Mouse (Mus musculus) gonadal fat pad, adult 2 months (tissue): ENCODE data around the gene Tnip1. TPM values are rescaled to one million over a fixed set of nuclear protein-coding genes. Genes with fewer than 3 reads are reported as not detected.

Experiments
- DNase-seq: peaks from one replicate; pipeline ENCODE4 v3.0.0-alpha.2; 2012; ENCODE audit warnings: low read depth
- polyA plus RNA-seq: library from polyadenylated mRNA; depleted of rRNA; stranded (reverse); fragments of >200 nt; gene quantifications from 2 replicates; pipeline ENCODE4 v1.2.3, GENCODE M21; 2012

The Tnip1 gene
- polyA plus RNA-seq, 1 experiment, result 41.5 TPM

GRCm38 (mm10) chr11:54934198-54934597 lies 28.5 kb downstream of the Tnip1 start:
- DNase-seq, result no peak

- no peak for DNase-seq
These were observed 30.2 kb downstream of the Tnip1 start for GRCm38 (mm10) chr11:54932540-54932939.

GRCm38 (mm10) chr11:54931405-54932093 lies 31.2 kb downstream of the Tnip1 start:
- no peak for DNase-seq

- DNase-seq, result no peak
These were observed 32.3 kb downstream of the Tnip1 start for GRCm38 (mm10) chr11:54930318-54930979.

- no peak for DNase-seq
These were observed 33.0 kb downstream of the Tnip1 start for GRCm38 (mm10) chr11:54929744-54930143.

GRCm38 (mm10) chr11:54929290-54929689 lies 33.4 kb downstream of the Tnip1 start:
- DNase-seq, result no peak

- no peak for DNase-seq
These were observed 33.8 kb downstream of the Tnip1 start for GRCm38 (mm10) chr11:54928886-54929285.

GRCm38 (mm10) chr11:54928219-54928618 lies 34.5 kb downstream of the Tnip1 start:
- DNase-seq, result peak; percentile 47

GRCm38 (mm10) chr11:54927346-54928140 lies 35.2 kb downstream of the Tnip1 start:
- no peak for DNase-seq

GRCm38 (mm10) chr11:54924145-54924544 lies 38.6 kb downstream of the Tnip1 start:
- no peak for DNase-seq

- DNase-seq, result no peak
These were observed 40.2 kb downstream of the Tnip1 start for GRCm38 (mm10) chr11:54922488-54922887.

- no peak for DNase-seq
These were observed 40.9 kb downstream of the Tnip1 start for GRCm38 (mm10) chr11:54921798-54922197.

GRCm38 (mm10) chr11:54920973-54921580 lies 41.6 kb downstream of the Tnip1 start:
- no peak for DNase-seq

- DNase-seq, result no peak
These were observed 42.4 kb downstream of the Tnip1 start for GRCm38 (mm10) chr11:54920127-54920972.

- DNase-seq, result no peak
These were observed 44.4 kb downstream of the Tnip1 start for GRCm38 (mm10) chr11:54918273-54918672.

- DNase-seq, result no peak
These were observed 45.3 kb downstream of the Tnip1 start for GRCm38 (mm10) chr11:54917461-54917860.

- no peak for DNase-seq
These were observed 48.9 kb downstream of the Tnip1 start for GRCm38 (mm10) chr11:54913841-54914240.

GRCm38 (mm10) chr11:54912503-54913316 lies 50.0 kb downstream of the Tnip1 start:
- no peak for DNase-seq

GRCm38 (mm10) chr11:54911671-54912502 lies 50.8 kb downstream of the Tnip1 start:
- no peak for DNase-seq
